ENCODE assay signal across 9 mouse cellular contexts in the genomic region with DNA sequence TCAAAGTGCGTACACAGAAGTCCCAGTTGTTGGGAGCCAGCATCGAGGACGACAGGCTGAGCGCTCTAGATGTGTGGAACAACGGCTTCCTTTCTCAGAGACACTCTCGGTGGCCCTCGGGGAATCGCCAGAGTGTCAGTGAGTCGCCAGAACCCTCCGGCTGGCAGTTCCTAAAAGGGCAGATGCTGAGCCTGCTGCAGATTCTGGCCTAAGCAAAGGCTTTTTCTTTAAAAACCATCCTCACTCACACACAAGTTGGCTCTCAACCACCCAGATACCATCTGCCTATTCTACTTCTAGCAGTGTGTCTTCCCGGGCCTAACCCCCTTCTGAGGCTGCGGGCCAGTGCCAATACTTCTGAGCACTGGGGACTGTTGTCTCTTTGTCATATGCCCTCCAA. TPM values are rescaled to one million over a fixed set of nuclear protein-coding genes. Genes with fewer than 3 reads are reported as not detected.
DNase-seq lines count a peak whose midpoint lies in the region; ATAC-seq and TF ChIP-seq lines count a peak whose summit lies in the region.
"Had no signal": no experiment of that assay in that cellular context is flagged by ENCODE, and none has a peak within 500 bp of the region (broad histone marks: within the 10 kb centered on the region; RNA-seq: fewer than 3 reads in every experiment).

No protein-coding gene starts in this region.

- peaks cover 30% of the 10 kb centered on the region for H3K36me3 ChIP-seq in midbrain, embryonic 10.5 days
- peaks cover 5% of the 10 kb centered on the region; the same call in 1 of the 2 replicates for H3K36me3 ChIP-seq in midbrain, embryonic 16.5 days (ENCODE audit: control insufficient read depth, insufficient read depth, low read length)
- peaks cover 21% of the 10 kb centered on the region for H3K36me3 ChIP-seq in limb, embryonic 10.5 days

- TF ChIP-seq CTCF in left cerebral cortex, adult 2 months (IDR thresholded peaks at IDR 0.05) = no peak

- ATAC-seq in midbrain, embryonic 16.5 days = no peak

- intact Hi-C loops in left cerebral cortex, adult 2 months (cut with DNase I) = loop anchor here (1.0 to 5.0 kb wide), 2 partner anchors 19 to 42 kb away; no protein-coding TSS in a partner anchor

- peak overlapping the region; percentile 81 for H3K27ac ChIP-seq in midbrain, embryonic 10.5 days (replicated peaks)
- no peak overlapping the region for H3K27ac ChIP-seq in midbrain, embryonic 16.5 days (ENCODE audit: low read length)
- peak overlapping the region; percentile 30; the same call in 1 of the 2 replicates for H3K27ac ChIP-seq in left cerebral cortex, adult 2 months
- no peak overlapping the region for H3K27ac ChIP-seq in limb, embryonic 10.5 days

- H3K9ac ChIP-seq in midbrain, embryonic 16.5 days (ENCODE audit: low read depth, low read length) = no peak overlapping the region

- DNase-seq in midbrain, embryonic 10.5 days (ENCODE audit: low spot score) = peak; percentile 29
- DNase-seq in frontal cortex, adult 2 months (ENCODE audit: extremely low spot score in 1 of 2, low spot score in 1 of 2) = peak; percentile 50 to 72
- DNase-seq in left cerebral cortex, adult 2 months (ENCODE audit: extremely low spot score in 1 of 2, low spot score in 2 of 2) = peak; percentile 38 to 43
- DNase-seq in right cerebral cortex, postnatal 36 days (ENCODE audit: low spot score in 2 of 2) = peak; percentile 51 to 65
- no peak for DNase-seq in adipocyte (ENCODE audit: low spot score)
- no peak for DNase-seq in limb, embryonic 10.5 days (ENCODE audit: low spot score)
- no peak for DNase-seq in heart, adult 9 months (ENCODE audit: low spot score in 2 of 2)
- DNase-seq: kidney, adult 2 months had no signal

- H3K9me3 ChIP-seq in midbrain, embryonic 10.5 days (replicated peaks) = no peaks in the 10 kb centered on the region
- no peaks in the 10 kb centered on the region for H3K9me3 ChIP-seq in midbrain, embryonic 16.5 days (replicated peaks; ENCODE audit: control insufficient read depth, low read length, poor library complexity, severe bottlenecking)
- H3K9me3 ChIP-seq in limb, embryonic 10.5 days (replicated peaks) = no peaks in the 10 kb centered on the region

- H3K4me1 ChIP-seq in midbrain, embryonic 10.5 days = peaks cover 82% of the 10 kb centered on the region
- peaks cover 16% of the 10 kb centered on the region for H3K4me1 ChIP-seq in midbrain, embryonic 16.5 days (ENCODE audit: control insufficient read depth, insufficient read depth, low read length)
- H3K4me1 ChIP-seq in limb, embryonic 10.5 days = peaks cover 83% of the 10 kb centered on the region

- H3K27me3 ChIP-seq in midbrain, embryonic 10.5 days (ENCODE audit: low read depth, poor library complexity, severe bottlenecking) = no peaks in the 10 kb centered on the region
- H3K27me3 ChIP-seq in midbrain, embryonic 16.5 days (ENCODE audit: control insufficient read depth, insufficient read depth, low read depth, low read length) = no peaks in the 10 kb centered on the region
- no peaks in the 10 kb centered on the region for H3K27me3 ChIP-seq in limb, embryonic 10.5 days (ENCODE audit: low read depth, poor library complexity, severe bottlenecking)

- H3K4me3 ChIP-seq in midbrain, embryonic 10.5 days = no peak overlapping the region
- no peak overlapping the region for H3K4me3 ChIP-seq in midbrain, embryonic 16.5 days (ENCODE audit: low read depth, low read length)
- no peak overlapping the region for H3K4me3 ChIP-seq in left cerebral cortex, adult 2 months
- H3K4me3 ChIP-seq in limb, embryonic 10.5 days = no peak overlapping the region

- WGBS in midbrain, embryonic 10.5 days = 66% methylated on average over 12 of the region's 12 CpGs
- 49% methylated on average over 12 of the region's 12 CpGs for WGBS in midbrain, embryonic 16.5 days
- 76% methylated on average over 12 of the region's 12 CpGs for WGBS in limb, embryonic 10.5 days

- H3K4me2 ChIP-seq in midbrain, embryonic 16.5 days (ENCODE audit: low read length) = no peak overlapping the region

RNA-seq across cellular contexts. Expression of a gene that starts 45.2 kb away (rescaled TPM):
- polyA plus RNA-seq in midbrain, embryonic 10.5 days (2016; fragmentation: Nextera tagmentation; extraction: Ambion mirVana) = 101 and 109 TPM in 2 replicates
- polyA plus RNA-seq in midbrain, embryonic 16.5 days (2015; fragmentation: Nextera tagmentation; extraction: Ambion mirVana) = 48.9 and 52.3 TPM in 2 replicates
- 17.5 and 18.4 TPM in 2 replicates for polyA plus RNA-seq in frontal cortex, adult 2 months (2012; rRNA removed)
- total RNA-seq in left cerebral cortex, adult 2 months (2021) = 10 to 100 TPM; 30.9 to 42.1 TPM
- 138 and 172 TPM in 2 replicates for polyA plus RNA-seq in limb, embryonic 10.5 days (2016; fragmentation: Nextera tagmentation; extraction: Ambion mirVana)

Comparison
In these comparisons a context has a peak if more than half of its experiments do, and no peak if none do; other contexts are left out.
1. H3K27ac ChIP-seq: peak in midbrain, embryonic 10.5 days (single experiment) and left cerebral cortex, adult 2 months (single experiment); none in midbrain, embryonic 16.5 days (single experiment) and limb, embryonic 10.5 days (single experiment).
2. DNase-seq: peak in midbrain, embryonic 10.5 days (single experiment), frontal cortex, adult 2 months (2 of 2), left cerebral cortex, adult 2 months (2 of 2) and right cerebral cortex, postnatal 36 days (2 of 2); none in adipocyte (single experiment), limb, embryonic 10.5 days (single experiment) and heart, adult 9 months (0 of 2).